Mouse (Mus musculus): ENCODE measurements around the gene Sf3b3.

GRCm38 (mm10) chr8:110772452-110772851 is 74.1 kb downstream of the Sf3b3 start:
- TF ChIP-seq CTCF (IDR thresholded peaks at IDR 0.05; ENCODE audit: low read depth, low read length) (no peak), TAL1 (conservative IDR thresholded peaks at IDR 0.05; ENCODE audit: low read depth, low read length) (no peak), POLR2AphosphoS5 (IDR thresholded peaks at IDR 0.05; ENCODE audit: insufficient replicate concordance, low read depth, low read length) (no peak)

Measured in G1E (cell line).